Mouse (Mus musculus) heart, adult 2 months (tissue): ENCODE results near the gene Arpc2.

Source experiments
- CTCF ChIP-seq: fragments of 200-600 bp; IDR thresholded peaks from 2 replicates; pipeline ENCODE4 v1.8.1; 2022; ENCODE audit warnings: antibody characterized with exemption, mild to moderate bottlenecking, moderate library complexity
- EP300 ChIP-seq: fragments of 200-500 bp; IDR thresholded peaks from 2 replicates; pipeline ENCODE4 v1.6.1; 2011; ENCODE audit warnings: low read depth, low read length, control low read depth; ENCODE audit not compliant: insufficient read depth
- POLR2A ChIP-seq: fragments of 200-500 bp; IDR thresholded peaks from 2 replicates; pipeline ENCODE4 v1.6.1; 2011; ENCODE audit warnings: mild to moderate bottlenecking, low read depth, low read length, control low read depth; ENCODE audit not compliant: insufficient read depth

DNA sequence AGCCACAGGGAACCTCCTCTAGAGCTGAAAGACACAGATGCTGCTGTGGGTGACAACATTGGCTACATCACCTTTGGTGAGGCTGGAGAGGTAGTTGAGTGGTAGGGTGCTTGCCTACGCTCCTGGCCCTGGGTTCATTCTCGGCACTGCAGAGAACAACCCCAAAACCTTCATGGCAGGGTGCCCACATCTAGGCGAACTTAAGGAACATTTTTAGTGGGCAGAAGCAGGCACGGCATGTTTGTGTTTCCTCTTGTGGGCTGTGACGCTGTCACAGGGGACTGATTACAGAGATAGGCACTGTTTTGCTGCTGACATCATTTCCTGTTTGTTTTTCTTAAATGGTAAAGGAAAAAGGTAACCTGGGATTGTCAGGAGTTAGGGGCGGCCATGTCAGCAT, 26.6 kb downstream of the Arpc2 start:
- TF ChIP-seq POLR2A: no peak
- no peak for TF ChIP-seq CTCF
- TF ChIP-seq EP300: no peak
